Mouse (Mus musculus): Measurements from ENCODE around the gene Olfr311. TPM values are rescaled to one million over a fixed set of nuclear protein-coding genes. Genes with fewer than 3 reads are reported as not detected.
"Not testable (repeated sequence)": the region's sequence is repeated elsewhere in the genome, so short reads cannot be mapped to it uniquely, and the experiment has no call there.

Olfr311 gene
- total RNA-seq (2012; rRNA removed): not detected in 2 replicates

DNA sequence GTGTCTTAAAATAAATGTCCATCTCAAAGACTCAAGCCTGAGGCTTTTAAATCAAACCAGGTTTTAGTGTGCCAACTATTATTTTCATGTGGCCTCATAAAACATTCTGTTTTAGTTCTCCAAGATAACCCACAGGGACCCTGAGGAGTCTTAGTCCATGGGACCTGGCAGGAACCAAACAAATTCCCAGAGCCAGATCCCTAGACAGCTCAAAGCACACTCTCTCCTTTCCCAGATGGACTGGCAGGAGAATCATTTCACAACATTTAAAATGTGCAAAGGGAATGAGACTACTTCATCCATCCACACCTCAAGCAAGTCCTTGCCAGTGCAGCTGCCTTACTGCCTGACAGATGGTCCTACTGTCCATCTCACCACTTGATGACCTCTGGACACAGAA, at the start of gene Olfr311:
Gene Olfr311 (plus strand): TSS at position 301 of the 400 bp plus-strand sequence.
- not testable (repeated sequence) for H3K4me3 ChIP-seq (ENCODE audit: insufficient read depth in 1 of 2, low read depth in 1 of 2, low read length in 2 of 2, poor library complexity in 1 of 2, severe bottlenecking in 1 of 2)

DNA sequence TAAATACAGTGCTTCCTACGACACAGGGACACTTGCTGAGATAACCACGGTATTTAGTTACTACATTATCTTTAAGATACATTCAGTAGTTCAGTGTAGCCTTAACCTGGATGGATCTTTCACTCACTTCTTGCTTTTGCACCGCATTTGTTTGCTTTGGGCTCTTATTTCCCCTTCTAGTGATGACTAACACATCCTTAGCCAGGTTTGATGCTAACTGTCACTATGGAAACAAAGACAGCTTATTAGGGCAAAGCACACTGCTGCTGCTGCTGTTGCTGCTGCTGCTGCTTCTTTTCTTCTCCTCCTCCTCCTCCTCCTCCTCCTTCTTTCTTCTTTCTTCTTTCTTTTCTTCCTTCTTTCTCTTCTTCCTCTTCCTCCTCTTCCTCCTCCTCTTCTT, 49.5 kb upstream of the Olfr311 start:
- in situ Hi-C loops (cut with MboI; ENCODE audit: low sequenced_read_pairs in 2 of 2, unreplicated experiment in 2 of 2): no loop called here
- H3K4me3 ChIP-seq (ENCODE audit: insufficient read depth in 1 of 2, low read depth in 1 of 2, low read length in 2 of 2, poor library complexity in 1 of 2, severe bottlenecking in 1 of 2): no peak overlapping the region
- H3K27ac ChIP-seq (ENCODE audit: insufficient read depth, low read depth, low read length, poor library complexity, severe bottlenecking): no peak overlapping the region
- DNase-seq (ENCODE audit: low read depth, low spot score): no peak
- no peaks in the 10 kb centered on the region for H3K4me1 ChIP-seq (ENCODE audit: control insufficient read depth in 2 of 2, insufficient read depth in 2 of 2, low read length in 2 of 2, poor library complexity in 1 of 2)
- no peak overlapping the region for H3K9ac ChIP-seq (ENCODE audit: insufficient read depth, low read depth, low read length, poor library complexity, severe bottlenecking)
- H3K36me3 ChIP-seq (ENCODE audit: control insufficient read depth, insufficient read depth, low read length, poor library complexity, severe bottlenecking): no peaks in the 10 kb centered on the region
- no peaks in the 10 kb centered on the region for H3K9me3 ChIP-seq (ENCODE audit: control insufficient read depth, insufficient read depth, low read depth, low read length)
- TF ChIP-seq CHD2 (IDR thresholded peaks at IDR 0.05; ENCODE audit: low read depth, low read length) (no peak), ZNF384 (IDR thresholded peaks at IDR 0.05; ENCODE audit: low read depth, low read length) (no peak), ZC3H11A (IDR thresholded peaks at IDR 0.05; ENCODE audit: borderline replicate concordance, low read depth, low read length) (no peak), MAFK (IDR thresholded peaks at IDR 0.05; ENCODE audit: insufficient read depth, low read depth, low read length) (no peak), HCFC1 (IDR thresholded peaks at IDR 0.05; ENCODE audit: borderline replicate concordance, insufficient read depth, low read length) (no peak)

More for the DNA sequence above, at the start of gene Olfr311:
- DNase-seq (ENCODE audit: low read depth, low spot score); H3K9ac ChIP-seq (ENCODE audit: insufficient read depth, low read depth, low read length, poor library complexity, severe bottlenecking); H3K36me3 ChIP-seq (ENCODE audit: control insufficient read depth, insufficient read depth, low read length, poor library complexity, severe bottlenecking); H3K9me3 ChIP-seq (ENCODE audit: control insufficient read depth, insufficient read depth, low read depth, low read length); H3K27ac ChIP-seq (ENCODE audit: insufficient read depth, low read depth, low read length, poor library complexity, severe bottlenecking); H3K4me1 ChIP-seq (ENCODE audit: control insufficient read depth in 2 of 2, insufficient read depth in 2 of 2, low read length in 2 of 2, poor library complexity in 1 of 2); in situ Hi-C loops (cut with MboI; ENCODE audit: low sequenced_read_pairs in 2 of 2, unreplicated experiment in 2 of 2): not testable (repeated sequence)

DNA sequence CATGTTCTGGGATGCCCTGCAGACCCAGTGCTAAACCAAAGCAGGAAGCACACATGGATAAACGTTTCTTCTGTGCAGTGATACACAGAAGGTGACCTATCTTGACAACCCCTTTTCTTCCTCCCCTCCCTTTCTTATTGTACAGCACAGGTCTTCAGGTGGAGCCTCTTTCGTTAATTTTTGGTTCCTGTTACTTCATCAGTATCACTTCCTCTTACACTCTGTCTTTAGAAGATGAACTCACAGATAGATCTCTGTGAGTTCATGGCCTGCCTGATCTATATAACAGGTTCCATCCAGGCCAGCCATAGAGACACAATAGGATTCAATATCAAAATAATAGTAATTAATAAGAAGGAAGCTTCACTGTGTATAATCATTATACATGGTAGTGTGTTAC, 49.0 kb upstream of the Olfr311 start:
- Histone ChIP-seq H3K27ac (ENCODE audit: insufficient read depth, low read depth, low read length, poor library complexity, severe bottlenecking) (no peak overlapping the region), H3K9me3 (ENCODE audit: control insufficient read depth, insufficient read depth, low read depth, low read length) (no peaks in the 10 kb centered on the region), H3K36me3 (ENCODE audit: control insufficient read depth, insufficient read depth, low read length, poor library complexity, severe bottlenecking) (no peaks in the 10 kb centered on the region), H3K4me1 (ENCODE audit: control insufficient read depth in 2 of 2, insufficient read depth in 2 of 2, low read length in 2 of 2, poor library complexity in 1 of 2) (no peaks in the 10 kb centered on the region), H3K9ac (ENCODE audit: insufficient read depth, low read depth, low read length, poor library complexity, severe bottlenecking) (no peak overlapping the region), H3K4me3 (ENCODE audit: insufficient read depth in 1 of 2, low read depth in 1 of 2, low read length in 2 of 2, poor library complexity in 1 of 2, severe bottlenecking in 1 of 2) (no peak overlapping the region)
- TF ChIP-seq MAFK (IDR thresholded peaks at IDR 0.05; ENCODE audit: insufficient read depth, low read depth, low read length) (no peak), ZNF384 (IDR thresholded peaks at IDR 0.05; ENCODE audit: low read depth, low read length) (no peak), CHD2 (IDR thresholded peaks at IDR 0.05; ENCODE audit: low read depth, low read length) (no peak), HCFC1 (IDR thresholded peaks at IDR 0.05; ENCODE audit: borderline replicate concordance, insufficient read depth, low read length) (no peak), ZC3H11A (IDR thresholded peaks at IDR 0.05; ENCODE audit: borderline replicate concordance, low read depth, low read length) (no peak)
- in situ Hi-C loops (cut with MboI; ENCODE audit: low sequenced_read_pairs in 2 of 2, unreplicated experiment in 2 of 2): no loop called here
- no peak for DNase-seq (ENCODE audit: low read depth, low spot score)

DNA sequence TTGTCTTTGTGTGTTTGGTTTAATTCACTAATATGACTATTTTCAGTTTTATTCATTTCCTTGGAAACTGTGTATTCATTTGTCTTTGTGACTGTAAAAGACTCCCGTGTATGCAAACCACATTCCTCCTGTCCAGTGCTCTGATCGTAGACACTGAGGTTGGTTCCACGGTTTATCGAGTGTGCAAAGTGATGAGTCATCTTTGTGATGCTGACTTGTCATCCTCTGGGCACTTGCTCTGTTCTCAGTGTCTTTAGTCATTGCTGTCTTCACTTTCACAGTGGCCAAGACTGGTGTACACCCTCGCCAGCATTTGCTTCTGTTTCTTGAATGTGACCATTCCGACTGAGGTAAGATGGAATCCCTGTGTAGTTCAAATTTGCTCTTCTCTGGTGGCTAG, 48.4 kb upstream of the Olfr311 start:
- no peaks in the 10 kb centered on the region for H3K36me3 ChIP-seq (ENCODE audit: control insufficient read depth, insufficient read depth, low read length, poor library complexity, severe bottlenecking)
- DNase-seq (ENCODE audit: low read depth, low spot score): no peak
- TF ChIP-seq MAFK (IDR thresholded peaks at IDR 0.05; ENCODE audit: insufficient read depth, low read depth, low read length) (peak; percentile 42; the same call in 1 of the 2 replicates), ZNF384 (IDR thresholded peaks at IDR 0.05; ENCODE audit: low read depth, low read length) (no peak)
- H3K9ac ChIP-seq (ENCODE audit: insufficient read depth, low read depth, low read length, poor library complexity, severe bottlenecking): no peak overlapping the region
- H3K4me1 ChIP-seq (ENCODE audit: control insufficient read depth in 2 of 2, insufficient read depth in 2 of 2, low read length in 2 of 2, poor library complexity in 1 of 2): no peaks in the 10 kb centered on the region
- no peaks in the 10 kb centered on the region for H3K9me3 ChIP-seq (ENCODE audit: control insufficient read depth, insufficient read depth, low read depth, low read length)
- in situ Hi-C loops (cut with MboI; ENCODE audit: low sequenced_read_pairs in 2 of 2, unreplicated experiment in 2 of 2): no loop called here
- H3K4me3 ChIP-seq (ENCODE audit: insufficient read depth in 1 of 2, low read depth in 1 of 2, low read length in 2 of 2, poor library complexity in 1 of 2, severe bottlenecking in 1 of 2): no peak overlapping the region
- no peak overlapping the region for H3K27ac ChIP-seq (ENCODE audit: insufficient read depth, low read depth, low read length, poor library complexity, severe bottlenecking)

DNA sequence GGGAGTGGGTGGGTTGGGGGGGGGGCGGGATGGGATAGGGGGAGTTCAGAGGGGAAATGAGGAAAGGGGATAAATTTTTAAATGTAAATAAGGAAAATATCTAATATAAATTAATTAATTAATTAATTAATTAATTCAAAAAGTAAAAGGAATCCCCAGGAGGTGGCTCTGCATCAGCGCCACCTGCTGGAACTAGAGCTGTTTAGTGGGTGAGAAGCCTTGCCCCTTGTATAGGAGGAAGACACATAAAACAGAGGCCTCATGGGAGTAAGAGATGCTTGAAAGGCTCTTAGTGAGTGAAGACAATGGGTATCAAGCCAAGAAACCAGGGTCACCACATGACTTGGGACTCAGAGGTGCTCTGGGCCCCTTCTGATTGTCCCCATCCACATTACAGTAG, 43.2 kb upstream of the Olfr311 start:
- no peaks in the 10 kb centered on the region for H3K9me3 ChIP-seq (ENCODE audit: control insufficient read depth, insufficient read depth, low read depth, low read length)
- no peak overlapping the region for H3K9ac ChIP-seq (ENCODE audit: insufficient read depth, low read depth, low read length, poor library complexity, severe bottlenecking)
- peak; percentile 17 for DNase-seq (ENCODE audit: low read depth, low spot score)
- no peaks in the 10 kb centered on the region for H3K36me3 ChIP-seq (ENCODE audit: control insufficient read depth, insufficient read depth, low read length, poor library complexity, severe bottlenecking)
- H3K27ac ChIP-seq (ENCODE audit: insufficient read depth, low read depth, low read length, poor library complexity, severe bottlenecking): no peak overlapping the region
- no peak overlapping the region for H3K4me3 ChIP-seq (ENCODE audit: insufficient read depth in 1 of 2, low read depth in 1 of 2, low read length in 2 of 2, poor library complexity in 1 of 2, severe bottlenecking in 1 of 2)
- no peaks in the 10 kb centered on the region for H3K4me1 ChIP-seq (ENCODE audit: control insufficient read depth in 2 of 2, insufficient read depth in 2 of 2, low read length in 2 of 2, poor library complexity in 1 of 2)
- in situ Hi-C loops (cut with MboI; ENCODE audit: low sequenced_read_pairs in 2 of 2, unreplicated experiment in 2 of 2): no loop called here
- TF ChIP-seq ZNF384 (IDR thresholded peaks at IDR 0.05; ENCODE audit: low read depth, low read length): no peak
- TF ChIP-seq ZC3H11A (IDR thresholded peaks at IDR 0.05; ENCODE audit: borderline replicate concordance, low read depth, low read length): no peak
- TF ChIP-seq HCFC1 (IDR thresholded peaks at IDR 0.05; ENCODE audit: borderline replicate concordance, insufficient read depth, low read length): no peak
- TF ChIP-seq CHD2 (IDR thresholded peaks at IDR 0.05; ENCODE audit: low read depth, low read length): no peak
- TF ChIP-seq MAFK (IDR thresholded peaks at IDR 0.05; ENCODE audit: insufficient read depth, low read depth, low read length): no peak

All from ES-E14 (cell line).